Mouse (Mus musculus): ENCODE results near the gene Ppp1r1b. TPM values are rescaled to one million over a fixed set of nuclear protein-coding genes. Genes with fewer than 3 reads are reported as not detected.
A peak's percentile ranks its signal among the peaks of the same experiment; 100 is the strongest.

The Ppp1r1b gene
- total and polyA plus RNA-seq, 3 experiments = 2.6 to 16.2 (median 5.3) TPM

DNA sequence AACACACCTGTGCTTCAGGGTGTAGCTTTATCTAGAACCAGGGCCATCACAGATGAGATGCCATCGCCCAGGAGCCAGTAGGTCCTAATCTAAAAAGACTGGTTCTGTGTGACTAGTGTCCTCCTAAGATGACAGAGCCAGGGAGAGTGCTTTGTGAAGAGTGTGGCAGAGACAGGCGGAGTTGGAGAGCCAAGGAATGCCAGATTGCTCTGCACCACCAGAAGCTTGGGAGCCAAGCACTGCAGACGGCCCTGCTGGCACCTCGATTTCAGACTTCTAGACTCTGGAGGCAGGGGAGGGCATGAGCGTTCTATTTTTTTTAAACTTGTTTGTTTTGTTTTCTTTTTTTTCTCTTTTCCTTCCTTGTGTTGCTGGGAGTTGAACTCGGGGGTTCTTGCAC is 21.1 kb downstream of the Ppp1r1b start:
- Histone ChIP-seq H3K4me1 (ENCODE audit: control insufficient read depth, insufficient read depth, low read length) (no peaks in the 10 kb centered on the region), H3K36me3 (ENCODE audit: control insufficient read depth, insufficient read depth, low read length) (no peaks in the 10 kb centered on the region), H3K9ac (ENCODE audit: low read depth, low read length) (no peak overlapping the region), H3K4me3 (no peak overlapping the region), H3K27me3 (ENCODE audit: control insufficient read depth, insufficient read depth, low read length) (no peaks in the 10 kb centered on the region), H3K79me2 (replicated peaks; ENCODE audit: control insufficient read depth, insufficient read depth, low read length) (no peaks in the 10 kb centered on the region; the same call in 1 of the 2 replicates), H3K27ac (no peak overlapping the region)
- no peak for DNase-seq
- WGBS = 51% methylated on average over 6 of the region's 6 CpGs
- intact Hi-C loops (cut with DNase I) = no loop called here
- no peak for TF ChIP-seq EP300 (IDR thresholded peaks at IDR 0.05; ENCODE audit: insufficient read depth, low read depth, low read length)
- TF ChIP-seq POLR2A (IDR thresholded peaks at IDR 0.05; ENCODE audit: insufficient read depth, low read depth, low read length) = no peak

DNA sequence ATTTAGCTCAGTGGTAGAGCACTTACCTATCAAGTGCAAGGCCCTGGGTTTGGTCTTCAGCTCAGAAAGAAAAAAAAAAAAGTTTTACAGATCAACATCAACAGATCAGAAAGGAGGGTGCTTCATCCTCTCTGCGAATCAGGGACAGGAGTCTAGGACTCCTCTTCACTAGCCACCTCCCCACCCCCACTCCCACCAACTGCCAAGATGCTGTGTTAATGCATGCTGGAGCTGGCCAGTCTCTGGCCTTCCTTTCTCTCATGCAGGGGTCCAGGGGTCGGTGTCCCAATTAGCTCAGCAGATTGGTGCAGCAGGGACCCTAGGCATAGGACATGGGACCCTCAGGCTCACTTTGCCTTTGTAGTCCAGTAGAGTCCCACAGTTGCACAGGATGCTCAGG is 22.4 kb downstream of the Ppp1r1b start:
- 0 out of 2 replicates have a peak, but pooled peaks cover 3% of the 10 kb centered on the region for H3K4me1 ChIP-seq (ENCODE audit: control insufficient read depth, insufficient read depth, low read length)
- TF ChIP-seq EP300 (IDR thresholded peaks at IDR 0.05; ENCODE audit: insufficient read depth, low read depth, low read length) (no peak), POLR2A (IDR thresholded peaks at IDR 0.05; ENCODE audit: insufficient read depth, low read depth, low read length) (no peak), CTCF (IDR thresholded peaks at IDR 0.05) (no peak)
- no peak for DNase-seq
- no peak overlapping the region for H3K4me3 ChIP-seq
- H3K9ac ChIP-seq (ENCODE audit: low read depth, low read length) = no peak overlapping the region
- H3K79me2 ChIP-seq (replicated peaks; ENCODE audit: control insufficient read depth, insufficient read depth, low read length) = no peaks in the 10 kb centered on the region; the same call in 1 of the 2 replicates
- intact Hi-C loops (cut with DNase I) = no loop called here
- no peak overlapping the region for H3K27ac ChIP-seq
- WGBS = 94% methylated on average over 2 of the region's 2 CpGs
- H3K36me3 ChIP-seq (ENCODE audit: control insufficient read depth, insufficient read depth, low read length) = no peaks in the 10 kb centered on the region
- H3K27me3 ChIP-seq (ENCODE audit: control insufficient read depth, insufficient read depth, low read length) = no peaks in the 10 kb centered on the region

DNA sequence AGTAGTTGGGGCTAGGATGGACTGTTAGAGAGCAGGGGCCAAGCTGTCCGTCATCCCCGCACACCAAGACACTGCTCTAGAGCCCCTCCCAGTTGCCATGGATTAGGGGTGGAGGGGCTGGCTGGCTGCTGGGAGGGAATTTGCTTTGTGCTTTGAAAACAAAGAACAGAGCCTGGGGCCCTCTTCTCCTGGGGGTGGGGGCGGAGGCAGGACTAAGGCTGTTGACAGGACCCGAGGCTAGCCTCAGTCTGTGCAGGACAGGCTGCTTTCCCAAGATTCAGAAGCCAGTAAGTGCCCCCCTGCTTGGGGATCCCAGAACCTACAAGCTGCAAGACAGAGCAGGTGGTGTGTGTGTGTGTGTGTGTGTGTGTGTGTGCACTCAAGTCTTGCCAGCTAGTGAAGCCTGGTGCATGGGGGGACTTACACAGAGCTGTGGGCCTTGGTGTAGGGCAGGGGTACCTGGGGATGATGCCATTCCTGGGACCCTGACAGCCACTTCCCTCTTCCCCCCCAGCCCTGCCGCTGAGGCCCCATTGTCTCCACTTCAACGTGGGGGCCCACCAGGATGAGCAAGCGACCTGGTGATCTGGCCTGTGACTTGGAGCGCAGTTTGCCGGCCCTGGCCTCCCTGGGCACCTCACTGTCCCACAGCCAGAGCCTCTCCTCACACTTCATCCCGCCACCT is 23.5 kb downstream of the Ppp1r1b start:
- no peaks in the 10 kb centered on the region for H3K36me3 ChIP-seq (ENCODE audit: control insufficient read depth, insufficient read depth, low read length)
- peaks cover 4% of the 10 kb centered on the region; the same call in 1 of the 2 replicates for H3K4me1 ChIP-seq (ENCODE audit: control insufficient read depth, insufficient read depth, low read length)
- 70% methylated on average over 10 of the region's 10 CpGs for WGBS

DNA sequence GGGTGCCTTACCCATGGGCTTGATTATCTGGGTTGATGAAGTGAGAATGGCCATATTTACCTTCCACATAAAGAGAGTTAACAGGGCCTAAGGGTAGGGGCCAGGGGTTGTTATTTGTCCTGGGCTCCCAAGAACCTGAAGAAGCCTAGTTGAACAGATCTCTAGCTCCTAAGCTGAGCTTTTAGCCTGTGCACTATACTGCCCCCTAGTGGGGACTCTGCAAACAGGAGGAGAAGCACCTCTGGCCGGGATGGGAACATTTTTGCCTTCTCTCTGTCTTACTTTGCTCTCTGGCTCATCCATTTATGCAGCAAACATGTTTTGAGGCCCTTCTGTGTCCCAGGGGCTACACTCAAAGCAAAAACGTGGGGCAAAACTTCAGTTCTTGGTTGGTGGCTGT is 24.2 kb downstream of the Ppp1r1b start:
- Histone ChIP-seq H3K4me1 (ENCODE audit: control insufficient read depth, insufficient read depth, low read length) (peaks cover 4% of the 10 kb centered on the region; the same call in 1 of the 2 replicates), H3K4me3 (no peak overlapping the region), H3K27ac (no peak overlapping the region), H3K36me3 (ENCODE audit: control insufficient read depth, insufficient read depth, low read length) (no peaks in the 10 kb centered on the region), H3K27me3 (ENCODE audit: control insufficient read depth, insufficient read depth, low read length) (no peaks in the 10 kb centered on the region), H3K9ac (ENCODE audit: low read depth, low read length) (no peak overlapping the region), H3K79me2 (replicated peaks; ENCODE audit: control insufficient read depth, insufficient read depth, low read length) (no peaks in the 10 kb centered on the region)
- WGBS = 17% methylated on average over 2 of the region's 2 CpGs
- intact Hi-C loops (cut with DNase I) = loop anchor here (2.0 kb wide), 1 partner anchor 30 kb away; no protein-coding TSS in a partner anchor
- no peak for DNase-seq
- TF ChIP-seq CTCF (IDR thresholded peaks at IDR 0.05) (peak; percentile 95), POLR2A (IDR thresholded peaks at IDR 0.05; ENCODE audit: insufficient read depth, low read depth, low read length) (no peak), EP300 (IDR thresholded peaks at IDR 0.05; ENCODE audit: insufficient read depth, low read depth, low read length) (0 out of 2 replicates have a peak, but pooled peaks have one; percentile 21)

More for the DNA sequence above, 23.5 kb downstream of the Ppp1r1b start:
- no peak for TF ChIP-seq POLR2A (IDR thresholded peaks at IDR 0.05; ENCODE audit: insufficient read depth, low read depth, low read length)
- TF ChIP-seq EP300 (IDR thresholded peaks at IDR 0.05; ENCODE audit: insufficient read depth, low read depth, low read length) = no peak
- TF ChIP-seq CTCF (IDR thresholded peaks at IDR 0.05) = no peak
- intact Hi-C loops (cut with DNase I) = loop anchor here (2.0 kb wide), 1 partner anchor 29 kb away; no protein-coding TSS in a partner anchor
- no peak overlapping the region for H3K27ac ChIP-seq
- H3K9ac ChIP-seq (ENCODE audit: low read depth, low read length) = no peak overlapping the region
- DNase-seq = no peak
- H3K27me3 ChIP-seq (ENCODE audit: control insufficient read depth, insufficient read depth, low read length) = no peaks in the 10 kb centered on the region
- H3K79me2 ChIP-seq (replicated peaks; ENCODE audit: control insufficient read depth, insufficient read depth, low read length) = no peaks in the 10 kb centered on the region
- H3K4me3 ChIP-seq = no peak overlapping the region

DNA sequence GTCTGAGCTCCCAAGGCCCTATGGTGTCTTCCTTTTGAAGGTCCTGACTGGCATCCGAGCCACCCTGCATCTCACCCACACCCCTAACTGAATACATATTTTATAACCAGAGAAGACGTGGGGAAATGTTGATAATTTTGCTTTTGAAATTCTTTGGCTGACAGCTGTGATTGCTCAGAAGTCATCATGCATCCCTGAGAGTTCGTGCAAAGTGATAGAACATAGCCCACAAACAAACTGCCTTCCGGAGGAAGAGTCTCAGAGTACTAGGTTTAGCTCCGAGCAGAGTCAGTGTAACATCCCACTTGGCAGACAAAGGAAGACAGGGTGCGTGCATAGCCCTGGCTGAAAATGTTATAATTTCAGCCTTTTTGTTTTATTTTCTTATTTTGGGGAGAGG is 25.0 kb downstream of the Ppp1r1b start:
- no peak for DNase-seq
- intact Hi-C loops (cut with DNase I) = loop anchor here (2.0 kb wide), 1 partner anchor 30 kb away; no protein-coding TSS in a partner anchor
- Histone ChIP-seq H3K9ac (ENCODE audit: low read depth, low read length) (no peak overlapping the region), H3K79me2 (replicated peaks; ENCODE audit: control insufficient read depth, insufficient read depth, low read length) (no peaks in the 10 kb centered on the region), H3K27me3 (ENCODE audit: control insufficient read depth, insufficient read depth, low read length) (no peaks in the 10 kb centered on the region), H3K4me1 (ENCODE audit: control insufficient read depth, insufficient read depth, low read length) (peaks cover 6% of the 10 kb centered on the region; the same call in 1 of the 2 replicates), H3K27ac (no peak overlapping the region), H3K36me3 (ENCODE audit: control insufficient read depth, insufficient read depth, low read length) (no peaks in the 10 kb centered on the region), H3K4me3 (no peak overlapping the region)
- WGBS = 83% methylated on average over 6 of the region's 6 CpGs
- TF ChIP-seq CTCF (IDR thresholded peaks at IDR 0.05) = no peak
- TF ChIP-seq EP300 (IDR thresholded peaks at IDR 0.05; ENCODE audit: insufficient read depth, low read depth, low read length) = no peak
- TF ChIP-seq POLR2A (IDR thresholded peaks at IDR 0.05; ENCODE audit: insufficient read depth, low read depth, low read length) = no peak

DNA sequence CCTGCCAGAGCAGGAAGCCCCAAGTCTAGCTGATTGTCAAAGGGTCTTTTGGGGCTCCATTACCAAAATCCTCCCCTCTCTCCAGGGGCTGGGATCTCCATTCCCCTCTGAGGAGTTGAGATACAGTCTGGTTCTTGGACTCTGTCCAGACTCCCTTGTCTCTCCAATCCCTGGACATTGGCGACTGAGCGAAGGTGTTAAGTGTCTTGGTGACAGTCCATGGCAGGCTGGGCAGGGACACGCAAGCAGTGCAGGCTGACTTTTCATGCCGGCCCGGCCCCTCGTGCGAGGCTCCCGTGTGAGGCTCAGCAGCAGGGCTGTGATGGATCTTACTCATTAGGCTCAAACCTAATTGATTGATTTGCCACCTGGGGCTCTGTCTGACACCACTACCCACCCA is 26.1 kb downstream of the Ppp1r1b start:
- TF ChIP-seq EP300 (IDR thresholded peaks at IDR 0.05; ENCODE audit: insufficient read depth, low read depth, low read length) (peak; percentile 84; the same call in 1 of the 2 replicates), POLR2A (IDR thresholded peaks at IDR 0.05; ENCODE audit: insufficient read depth, low read depth, low read length) (0 out of 2 replicates have a peak, but pooled peaks have one; percentile 31), CTCF (IDR thresholded peaks at IDR 0.05) (no peak)
- peak in 1 of 2 experiments; percentile 66 for DNase-seq
- no peak overlapping the region for H3K9ac ChIP-seq (ENCODE audit: low read depth, low read length)
- peaks cover 8% of the 10 kb centered on the region; the same call in 1 of the 2 replicates for H3K4me1 ChIP-seq (ENCODE audit: control insufficient read depth, insufficient read depth, low read length)
- 49% methylated on average over 8 of the region's 8 CpGs for WGBS
- no peak overlapping the region for H3K4me3 ChIP-seq
- H3K79me2 ChIP-seq (replicated peaks; ENCODE audit: control insufficient read depth, insufficient read depth, low read length) = no peaks in the 10 kb centered on the region
- H3K27ac ChIP-seq = peak overlapping the region; percentile 55
- no peaks in the 10 kb centered on the region for H3K36me3 ChIP-seq (ENCODE audit: control insufficient read depth, insufficient read depth, low read length)
- intact Hi-C loops (cut with DNase I) = no loop called here
- no peaks in the 10 kb centered on the region for H3K27me3 ChIP-seq (ENCODE audit: control insufficient read depth, insufficient read depth, low read length)

Data from heart, adult 2 months (tissue).